8 mouse cellular contexts compared by ENCODE assay signal in the genomic region with DNA sequence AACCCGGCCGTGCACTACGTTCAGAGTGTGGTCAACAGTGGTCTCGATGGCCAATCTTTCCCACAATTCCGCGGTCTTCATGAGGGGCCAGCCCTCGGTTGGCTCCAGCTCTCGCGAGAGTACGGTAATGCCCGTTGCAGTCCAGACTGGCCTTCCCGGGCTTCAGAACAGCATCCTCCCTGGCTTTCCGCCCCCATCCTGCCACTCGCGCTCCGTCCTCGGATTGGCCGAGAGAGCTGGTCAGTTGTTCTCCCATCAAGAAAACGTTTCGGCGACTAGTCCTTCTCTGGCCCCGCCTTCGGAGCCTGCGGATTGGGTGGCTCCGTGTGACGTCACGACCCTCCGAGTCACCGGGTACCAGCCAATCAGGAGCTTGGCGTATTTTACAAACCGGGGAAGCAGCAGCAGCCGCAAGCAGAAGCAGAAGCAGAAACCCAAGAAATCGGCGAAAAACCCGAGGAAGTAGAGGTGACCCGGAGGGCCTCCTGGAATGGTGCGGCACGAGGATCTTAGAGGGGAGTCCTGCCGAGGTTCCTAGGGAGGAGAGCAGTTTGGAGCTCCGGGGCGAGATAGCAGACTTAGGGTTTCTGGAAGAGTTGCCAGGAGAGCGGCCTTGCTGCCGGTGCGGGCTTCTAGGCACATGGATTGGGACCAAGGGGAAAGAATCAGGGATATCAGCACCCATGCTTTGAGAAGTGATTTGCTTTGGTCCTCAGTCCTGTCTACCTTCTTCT. TPM values are rescaled to one million over a fixed set of nuclear protein-coding genes. Genes with fewer than 3 reads are reported as not detected.
DNase-seq lines count a peak whose midpoint lies in the region; ATAC-seq and TF ChIP-seq lines count a peak whose summit lies in the region.

No protein-coding gene starts in this region.

- H3K9ac ChIP-seq in lung, postnatal 0 days (replicated peaks; ENCODE audit: low read depth) = peak overlapping the region; percentile 70

- H3K27ac ChIP-seq in hindbrain, embryonic 10.5 days = peak overlapping the region; percentile 97
- peak overlapping the region; percentile 95 for H3K27ac ChIP-seq in lung, postnatal 0 days (ENCODE audit: low read length)

- DNase-seq in MEL-GATA-1-ER (ENCODE audit: extremely low read depth, low read depth) = peak; percentile 99
- DNase-seq in cerebellum, adult 9-10 months = peak; percentile 99
- DNase-seq in hindbrain, embryonic 10.5 days (ENCODE audit: low spot score) = peak; percentile 99
- peak; percentile 98 for DNase-seq in layer of hippocampus, adult 9-11 months
- peak; percentile 99 for DNase-seq in lung, postnatal 0 days (ENCODE audit: low spot score)
- peak; percentile 94 for DNase-seq in ovary, postnatal 14 days (ENCODE audit: low spot score)
- peak; percentile 96 for DNase-seq in thymus, postnatal 14 days

- TF ChIP-seq EP300 in lung, postnatal 0 days (IDR thresholded peaks at IDR 0.05) = no peak

- peak; percentile 99 for ATAC-seq in frontal cortex, adult (ENCODE audit: low TSS enrichment)
- peak; percentile 99 for ATAC-seq in lung, postnatal 0 days

- no peak for TF ChIP-seq CTCF in lung, postnatal 0 days (IDR thresholded peaks at IDR 0.05)

- under 1% methylated on average over 44 of the region's 44 CpGs for WGBS in hindbrain, embryonic 10.5 days
- under 1% methylated on average over 44 of the region's 44 CpGs for WGBS in lung, postnatal 0 days

- H3K36me3 ChIP-seq in hindbrain, embryonic 10.5 days = peaks cover 34% of the 10 kb centered on the region
- no peaks in the 10 kb centered on the region for H3K36me3 ChIP-seq in lung, postnatal 0 days (ENCODE audit: insufficient read depth, low read length)

- peak overlapping the region; percentile 78 for H3K4me2 ChIP-seq in lung, postnatal 0 days (replicated peaks; ENCODE audit: low read depth, low read length)

- peak overlapping the region; percentile 81 for H3K4me3 ChIP-seq in hindbrain, embryonic 10.5 days
- H3K4me3 ChIP-seq in lung, postnatal 0 days (ENCODE audit: low read depth, low read length) = peak overlapping the region; percentile 42

- no peaks in the 10 kb centered on the region for H3K27me3 ChIP-seq in hindbrain, embryonic 10.5 days (ENCODE audit: insufficient read depth, poor library complexity, severe bottlenecking)
- no peaks in the 10 kb centered on the region for H3K27me3 ChIP-seq in lung, postnatal 0 days (replicated peaks; ENCODE audit: insufficient read depth, low read length)

- H3K9me3 ChIP-seq in hindbrain, embryonic 10.5 days = no peaks in the 10 kb centered on the region
- no peaks in the 10 kb centered on the region for H3K9me3 ChIP-seq in lung, postnatal 0 days (ENCODE audit: low read length)

- peaks cover 39% of the 10 kb centered on the region for H3K4me1 ChIP-seq in hindbrain, embryonic 10.5 days (replicated peaks)
- H3K4me1 ChIP-seq in lung, postnatal 0 days (ENCODE audit: insufficient read depth, low read depth, low read length) = peaks cover 9% of the 10 kb centered on the region; the same call in 1 of the 2 replicates

RNA-seq across cellular contexts. Expression of a gene that starts 0.4 kb away (rescaled TPM):
- 41.6 and 46.8 TPM in 2 replicates for polyA plus RNA-seq in hindbrain, embryonic 10.5 days (2016; fragmentation: Nextera tagmentation; extraction: Ambion mirVana)
- polyA plus RNA-seq in lung, postnatal 0 days (2015; fragmentation: Nextera tagmentation; extraction: Ambion mirVana) = 0.95 and 0.99 TPM in 2 replicates

RNA-seq across cellular contexts. Expression of a gene that starts 12.8 kb away (rescaled TPM):
- polyA plus RNA-seq in hindbrain, embryonic 10.5 days (2016; fragmentation: Nextera tagmentation; extraction: Ambion mirVana) = 0.78 and 8.7 TPM in 2 replicates
- not detected in 2 replicates for polyA plus RNA-seq in lung, postnatal 0 days (2015; fragmentation: Nextera tagmentation; extraction: Ambion mirVana)

RNA-seq across cellular contexts. Expression of a gene that starts 18.2 kb away (rescaled TPM):
- polyA plus RNA-seq in hindbrain, embryonic 10.5 days (2016; fragmentation: Nextera tagmentation; extraction: Ambion mirVana) = 1.9 and 2.2 TPM in 2 replicates
- 0.50 and 0.96 TPM in 2 replicates for polyA plus RNA-seq in lung, postnatal 0 days (2015; fragmentation: Nextera tagmentation; extraction: Ambion mirVana)

RNA-seq across cellular contexts. Expression of a gene that starts 19.8 kb away (rescaled TPM):
- polyA plus RNA-seq in hindbrain, embryonic 10.5 days (2016; fragmentation: Nextera tagmentation; extraction: Ambion mirVana) = 9.7 and 14.4 TPM in 2 replicates
- 0.32 and 0.42 TPM in 2 replicates for polyA plus RNA-seq in lung, postnatal 0 days (2015; fragmentation: Nextera tagmentation; extraction: Ambion mirVana)

RNA-seq across cellular contexts. Expression of a gene that starts 45.1 kb away (rescaled TPM):
- polyA plus RNA-seq in hindbrain, embryonic 10.5 days (2016; fragmentation: Nextera tagmentation; extraction: Ambion mirVana) = 111 and 135 TPM in 2 replicates
- polyA plus RNA-seq in lung, postnatal 0 days (2015; fragmentation: Nextera tagmentation; extraction: Ambion mirVana) = 45.1 and 53.2 TPM in 2 replicates

Comparison
In these comparisons a context has a peak if more than half of its experiments do, and no peak if none do; other contexts are left out.
1. Peak in every context shown above with its lines: DNase-seq, ATAC-seq, H3K4me3 ChIP-seq and H3K27ac ChIP-seq.
2. RNA of a gene that starts 0.4 kb away (polyA plus RNA-seq): 41.6 to 46.8 TPM in hindbrain, embryonic 10.5 days; 0.95 to 0.99 TPM in lung, postnatal 0 days; every median in the first group is over 10 times any median in the second.